Mouse (Mus musculus): ENCODE measurements around the gene Tmem63a. TPM values are rescaled to one million over a fixed set of nuclear protein-coding genes. Genes with fewer than 3 reads are reported as not detected.
A peak's percentile ranks its signal among the peaks of the same experiment; 100 is the strongest.
"Not testable (repeated sequence)": the region's sequence is repeated elsewhere in the genome, so short reads cannot be mapped to it uniquely, and the experiment has no call there.

Tmem63a gene
- total RNA-seq (2021): 10 to 100 TPM; 20.4 to 23.8 TPM
- long read RNA-seq, experiment 1, partial matches to known transcripts: 1 of 10 reads
- long read RNA-seq, experiment 1, other reads (novel, unspliced or antisense): 7 of 10 reads
- long read RNA-seq, experiment 2, transcript Tmem63a-201 (23 exons, 3,306 nt): major isoform, 6 of 16 reads
- long read RNA-seq, experiment 2, partial matches to known transcripts: 2 of 16 reads
- long read RNA-seq, experiment 2, other reads (novel, unspliced or antisense): 8 of 16 reads

- Histone ChIP-seq H3K27ac (peak within 1 kb of the TSS; percentile 86), H3K4me3 (peak within 1 kb of the TSS; percentile 67)
- no peak for TF ChIP-seq CTCF (conservative IDR thresholded peaks at IDR 0.05)
- peak in 1 of 2 experiments; percentile 18 for DNase-seq (ENCODE audit: low spot score in 2 of 2)
These were observed at the start of gene Tmem63a for GRCm38 (mm10) chr1:180942166-180943031. Tmem63a (plus strand) TSS chr1:180942344.

- no peak within 1 kb of the TSS for H3K4me3 ChIP-seq
- TF ChIP-seq CTCF (conservative IDR thresholded peaks at IDR 0.05): no peak
- H3K27ac ChIP-seq: no peak within 1 kb of the TSS
- no peak for DNase-seq (ENCODE audit: low spot score in 2 of 2)
These were observed 49.3 kb upstream of the Tmem63a start, which contains the start of gene Lefty2 for GRCm38 (mm10) chr1:180892808-180893207. Lefty2 (plus strand) TSS chr1:180893108.

DNA sequence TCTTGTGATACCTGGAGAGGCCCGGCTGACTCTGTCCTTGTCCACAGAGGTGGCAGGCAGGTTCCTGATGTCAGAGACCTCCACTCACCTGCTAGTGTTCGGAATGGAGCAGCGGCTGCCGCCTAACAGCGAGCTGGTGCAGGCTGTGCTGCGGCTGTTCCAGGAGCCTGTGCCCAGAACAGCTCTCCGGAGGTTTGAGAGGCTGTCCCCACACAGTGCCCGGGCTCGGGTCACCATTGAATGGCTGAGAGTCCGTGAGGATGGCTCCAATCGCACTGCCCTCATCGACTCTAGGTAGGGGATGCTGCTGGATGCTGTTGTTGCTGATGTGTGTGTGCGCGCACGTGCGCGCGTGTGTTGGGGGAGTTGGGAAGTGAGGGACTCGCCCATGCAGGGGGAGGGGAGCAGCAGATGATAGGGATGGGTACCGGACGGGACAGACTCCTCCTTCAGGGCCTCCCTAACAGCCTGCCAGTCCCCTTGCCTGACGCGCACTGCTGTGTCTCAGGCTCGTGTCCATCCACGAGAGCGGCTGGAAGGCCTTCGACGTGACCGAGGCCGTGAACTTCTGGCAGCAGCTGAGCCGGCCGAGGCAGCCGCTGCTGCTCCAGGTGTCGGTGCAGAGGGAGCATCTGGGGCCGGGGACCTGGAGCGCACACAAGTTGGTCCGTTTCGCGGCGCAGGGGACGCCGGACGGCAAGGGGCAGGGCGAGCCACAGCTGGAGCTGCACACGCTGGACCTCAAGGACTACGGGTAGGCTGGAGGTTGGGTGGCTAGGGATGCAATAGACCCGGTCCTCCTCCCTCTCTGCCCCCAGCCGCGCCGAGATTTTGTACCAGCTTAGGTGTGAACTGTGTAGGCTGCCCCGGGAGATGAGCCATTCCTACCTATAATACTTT is 47.8 kb upstream of the Tmem63a start:
- H3K4me3 ChIP-seq; H3K27ac ChIP-seq; DNase-seq (ENCODE audit: low spot score in 2 of 2): not testable (repeated sequence)

GRCm38 (mm10) chr1:180901107-180901506 is 41.0 kb upstream of the Tmem63a start:
- DNase-seq (ENCODE audit: low spot score in 2 of 2): no peak
- Histone ChIP-seq H3K27ac (no peak overlapping the region), H3K4me3 (no peak overlapping the region)
- TF ChIP-seq CTCF (conservative IDR thresholded peaks at IDR 0.05): peak; percentile 89

DNA sequence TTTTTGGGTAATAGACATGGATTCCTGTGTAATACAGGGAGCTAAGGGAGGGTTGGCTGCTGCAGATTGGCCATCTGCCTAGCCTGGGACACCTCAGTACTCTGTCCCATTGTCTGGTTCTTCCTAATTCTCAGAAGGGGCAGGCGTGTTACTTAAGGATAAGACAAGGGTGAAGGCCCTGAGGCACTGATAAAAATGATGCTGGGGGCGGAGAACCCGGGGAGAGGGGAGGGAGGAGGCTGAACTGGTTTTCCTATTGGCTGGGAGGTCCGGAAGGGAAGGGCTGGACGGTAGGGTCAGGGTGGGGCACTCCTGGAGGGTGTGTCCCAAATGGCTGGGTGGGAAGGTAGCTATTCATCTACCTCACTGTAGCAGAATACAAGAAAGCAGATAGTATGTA is 39.2 kb upstream of the Tmem63a start:
- no peak overlapping the region for H3K27ac ChIP-seq
- DNase-seq (ENCODE audit: low spot score in 2 of 2): no peak
- no peak for TF ChIP-seq CTCF (conservative IDR thresholded peaks at IDR 0.05)
- H3K4me3 ChIP-seq: no peak overlapping the region

GRCm38 (mm10) chr1:180903666-180904038 is 38.5 kb upstream of the Tmem63a start:
- H3K4me3 ChIP-seq: peak overlapping the region; percentile 76
- peak overlapping the region; percentile 94 for H3K27ac ChIP-seq
- TF ChIP-seq CTCF (conservative IDR thresholded peaks at IDR 0.05): peak; percentile 13; the same call in 1 of the 2 replicates
- DNase-seq (ENCODE audit: low spot score in 2 of 2): no peak

DNA sequence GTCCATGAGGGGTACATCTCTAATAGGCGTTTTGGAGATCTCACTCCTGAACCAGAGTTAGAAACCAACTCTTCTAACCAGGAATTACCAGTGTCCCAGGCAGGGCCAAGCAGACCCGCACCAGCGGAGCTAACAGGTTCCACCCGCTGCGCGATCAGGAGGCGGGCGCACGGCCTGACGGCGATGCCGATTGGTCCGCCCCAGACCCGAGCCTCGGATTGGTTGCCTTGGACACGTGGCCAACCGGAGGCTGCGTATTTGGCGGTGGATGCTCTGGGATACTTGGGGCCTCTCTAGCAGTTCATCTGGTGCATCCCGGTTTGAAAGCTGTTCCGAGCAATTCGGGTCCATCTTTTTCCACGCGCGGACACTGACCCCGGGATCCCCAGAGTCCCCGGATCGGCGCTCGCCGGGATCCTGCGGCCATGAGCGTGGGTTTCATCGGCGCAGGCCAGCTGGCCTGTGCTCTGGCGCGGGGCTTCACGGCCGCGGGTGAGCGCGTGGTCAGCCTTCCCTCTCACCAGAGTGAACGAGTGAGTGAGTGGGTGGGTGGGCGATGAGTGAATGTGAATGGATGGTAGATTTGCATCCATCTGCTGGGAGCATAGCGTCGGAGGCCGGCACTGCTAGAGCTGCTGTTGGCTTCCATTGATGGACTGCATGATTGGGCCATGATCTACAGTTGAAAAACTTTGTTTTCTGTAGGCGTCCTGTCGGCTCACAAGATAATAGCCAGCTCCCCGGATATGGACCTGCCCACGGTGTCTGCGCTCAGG is 37.9 kb upstream of the Tmem63a start, which contains the start of gene Pycr2:
TSS of gene Pycr2 (plus strand) at position 255 of the 776 bp plus-strand sequence.
- TF ChIP-seq CTCF (conservative IDR thresholded peaks at IDR 0.05): no peak; the same call in 1 of the 2 replicates
- DNase-seq (ENCODE audit: low spot score in 2 of 2): peak; percentile 94 to 95
- Histone ChIP-seq H3K4me3 (peak within 1 kb of the TSS; percentile 76), H3K27ac (peak within 1 kb of the TSS; percentile 94)

- DNase-seq (ENCODE audit: low spot score in 2 of 2): no peak
- TF ChIP-seq CTCF (conservative IDR thresholded peaks at IDR 0.05): no peak
- peak overlapping the region; percentile 94 for H3K27ac ChIP-seq
- H3K4me3 ChIP-seq: peak overlapping the region; percentile 76
These were observed 37.4 kb upstream of the Tmem63a start for GRCm38 (mm10) chr1:180904815-180905080.

GRCm38 (mm10) chr1:180905307-180905706 is 36.8 kb upstream of the Tmem63a start:
- no peak for DNase-seq (ENCODE audit: low spot score in 2 of 2)
- no peak for TF ChIP-seq CTCF (conservative IDR thresholded peaks at IDR 0.05)
- peak overlapping the region; percentile 76 for H3K4me3 ChIP-seq
- H3K27ac ChIP-seq: peak overlapping the region; percentile 94; the same call in 1 of the 2 replicates

DNA sequence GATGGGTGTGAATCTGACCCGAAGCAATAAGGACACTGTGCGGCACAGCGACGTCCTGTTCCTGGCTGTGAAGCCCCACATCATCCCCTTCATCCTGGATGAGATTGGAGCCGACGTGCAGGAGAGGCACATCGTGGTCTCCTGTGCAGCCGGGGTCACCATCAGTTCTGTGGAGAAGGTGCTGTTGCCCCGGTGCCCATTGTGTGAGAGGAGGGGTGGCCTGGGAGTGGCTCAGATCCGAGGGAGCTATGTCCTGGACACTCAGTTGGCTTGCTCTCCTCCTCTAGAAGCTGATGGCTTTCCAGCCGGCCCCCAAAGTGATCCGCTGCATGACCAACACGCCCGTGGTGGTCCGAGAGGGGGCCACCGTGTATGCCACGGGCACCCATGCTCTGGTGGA is 36.3 kb upstream of the Tmem63a start:
- no peak overlapping the region for H3K27ac ChIP-seq
- TF ChIP-seq CTCF (conservative IDR thresholded peaks at IDR 0.05): no peak
- DNase-seq (ENCODE audit: low spot score in 2 of 2): no peak

DNA sequence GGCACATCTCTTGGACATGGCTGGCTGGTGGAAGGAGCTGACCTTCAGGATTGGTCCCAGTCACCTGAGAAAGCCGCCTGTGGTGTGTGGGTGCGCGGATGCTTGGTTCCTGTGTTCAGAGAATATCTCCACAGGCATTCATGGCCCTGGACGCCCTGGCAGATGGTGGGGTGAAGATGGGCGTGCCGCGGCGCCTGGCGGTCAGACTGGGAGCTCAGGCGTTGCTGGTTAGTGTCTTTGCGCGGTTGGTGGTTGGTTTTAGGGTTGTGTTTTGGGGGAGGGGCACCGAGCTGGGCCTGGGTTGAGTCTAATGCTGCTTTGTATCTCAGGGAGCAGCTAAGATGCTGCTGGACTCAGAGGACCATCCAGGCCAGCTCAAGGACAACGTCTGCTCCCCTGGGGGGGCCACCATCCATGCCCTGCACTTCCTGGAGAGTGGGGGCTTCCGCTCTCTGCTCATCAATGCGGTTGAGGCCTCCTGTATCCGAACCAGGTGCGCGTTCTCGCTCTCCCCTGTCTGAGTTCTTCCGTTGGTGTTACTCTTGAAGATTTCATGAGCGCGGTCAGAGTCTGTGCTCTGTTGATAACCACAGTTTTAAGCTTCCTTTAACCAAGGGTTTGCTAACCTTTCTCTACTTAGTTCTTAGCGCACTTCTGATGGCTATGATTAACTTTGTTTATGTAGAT is 35.5 kb upstream of the Tmem63a start:
- Histone ChIP-seq H3K27ac (no peak overlapping the region), H3K4me3 (no peak overlapping the region)
- no peak for TF ChIP-seq CTCF (conservative IDR thresholded peaks at IDR 0.05)
- no peak for DNase-seq (ENCODE audit: low spot score in 2 of 2)

More for the DNA sequence above, 36.3 kb upstream of the Tmem63a start:
- H3K4me3 ChIP-seq: peak overlapping the region; percentile 76; the same call in 1 of the 2 replicates
